ENCODE assay signal across 8 mouse cellular contexts in the genomic region with DNA sequence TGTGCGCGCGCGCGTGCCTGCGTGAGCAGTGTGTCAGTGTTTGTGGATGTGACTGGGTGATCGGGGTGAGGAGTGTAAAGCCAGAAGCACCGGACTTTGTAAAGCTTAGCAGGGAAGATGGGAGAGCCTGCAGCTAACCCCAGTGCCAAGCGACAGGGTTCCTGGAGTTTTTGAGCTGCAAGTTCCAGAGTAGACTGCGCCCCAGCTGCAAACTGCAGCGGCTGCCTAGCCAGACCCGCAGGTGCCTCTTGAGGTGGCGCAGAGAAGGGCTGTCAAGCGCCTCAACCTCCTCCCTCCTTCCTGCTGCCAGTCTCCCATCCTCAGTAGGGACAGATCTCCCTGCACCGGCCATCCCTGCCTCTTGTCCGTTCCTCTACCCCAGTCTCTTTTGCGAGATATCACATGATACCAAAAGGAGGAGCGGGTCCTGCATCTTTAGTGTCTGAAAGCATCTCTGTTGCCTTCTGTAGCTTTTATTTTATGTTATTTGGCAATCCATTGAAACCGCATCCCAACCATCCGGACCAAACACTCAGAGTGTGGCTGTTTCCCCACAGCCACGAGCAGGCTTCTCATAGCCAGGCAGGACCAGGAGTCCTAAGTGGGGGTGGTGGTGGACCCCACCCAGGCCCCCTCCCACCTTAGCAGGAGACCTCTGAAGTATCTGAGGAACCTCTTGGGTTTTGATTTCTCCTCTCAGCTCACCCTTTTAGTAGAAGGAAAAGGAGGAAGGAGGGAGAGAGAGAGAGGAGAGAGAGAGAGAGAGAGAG. TPM values are rescaled to one million over a fixed set of nuclear protein-coding genes. Genes with fewer than 3 reads are reported as not detected.
DNase-seq lines count a peak whose midpoint lies in the region; ATAC-seq and TF ChIP-seq lines count a peak whose summit lies in the region.
"Had no signal": no experiment of that assay in that cellular context is flagged by ENCODE, and none has a peak within 500 bp of the region (broad histone marks: within the 10 kb centered on the region; RNA-seq: fewer than 3 reads in every experiment).

No protein-coding gene starts in this region.

- peaks cover 9% of the 10 kb centered on the region; the same call in 1 of the 2 replicates for H3K4me1 ChIP-seq in lung, postnatal 0 days (ENCODE audit: insufficient read depth, low read depth, low read length)
- peaks cover 11% of the 10 kb centered on the region for H3K4me1 ChIP-seq in forebrain, embryonic 14.5 days (ENCODE audit: control insufficient read depth, insufficient read depth, low read length)
- peaks cover 29% of the 10 kb centered on the region for H3K4me1 ChIP-seq in limb, embryonic 12.5 days (replicated peaks)

- TF ChIP-seq CTCF in lung, postnatal 0 days (IDR thresholded peaks at IDR 0.05): no peak

- no peaks in the 10 kb centered on the region for H3K36me3 ChIP-seq in lung, postnatal 0 days (ENCODE audit: insufficient read depth, low read length)
- H3K36me3 ChIP-seq in forebrain, embryonic 14.5 days (ENCODE audit: control insufficient read depth, insufficient read depth, low read length): no peaks in the 10 kb centered on the region
- H3K36me3 ChIP-seq in limb, embryonic 12.5 days: no peaks in the 10 kb centered on the region
- H3K36me3 ChIP-seq: liver, embryonic 13.5 days had no signal

- DNase-seq in lung, postnatal 0 days (ENCODE audit: low spot score): no peak
- DNase-seq in lung, postnatal 10 days: no peak
- DNase-seq in cerebellum, adult 9-11 months: peak; percentile 80
- peak; percentile 16 for DNase-seq in forebrain, embryonic 14.5 days (ENCODE audit: low spot score)
- DNase-seq in spleen, adult 18-20 months: no peak
- DNase-seq: liver, embryonic 13.5 days had no signal

- no peak overlapping the region for H3K9ac ChIP-seq in lung, postnatal 0 days (replicated peaks; ENCODE audit: low read depth)
- peak overlapping the region; percentile 77; the same call in 1 of the 2 replicates for H3K9ac ChIP-seq in forebrain, embryonic 14.5 days (ENCODE audit: low read length)
- no peak overlapping the region; the same call in 1 of the 2 replicates for H3K9ac ChIP-seq in limb, embryonic 12.5 days (replicated peaks)
- H3K9ac ChIP-seq: liver, embryonic 13.5 days had no signal

- peaks cover 20% of the 10 kb centered on the region for H3K27me3 ChIP-seq in lung, postnatal 0 days (replicated peaks; ENCODE audit: insufficient read depth, low read length)
- H3K27me3 ChIP-seq in forebrain, embryonic 14.5 days (replicated peaks; ENCODE audit: control insufficient read depth, insufficient read depth, low read length): peaks cover 6% of the 10 kb centered on the region
- peaks cover 70% of the 10 kb centered on the region for H3K27me3 ChIP-seq in limb, embryonic 12.5 days

- H3K27ac ChIP-seq in lung, postnatal 0 days (ENCODE audit: low read length): no peak overlapping the region
- H3K27ac ChIP-seq in forebrain, embryonic 14.5 days (ENCODE audit: low read depth, low read length): no peak overlapping the region
- no peak overlapping the region for H3K27ac ChIP-seq in limb, embryonic 12.5 days
- H3K27ac ChIP-seq: liver, embryonic 13.5 days had no signal

- TF ChIP-seq EP300 in lung, postnatal 0 days (IDR thresholded peaks at IDR 0.05): no peak

- no peak for ATAC-seq in lung, postnatal 0 days
- no peak for ATAC-seq in forebrain, embryonic 14.5 days
- no peak for ATAC-seq in limb, embryonic 12.5 days (ENCODE audit: insufficient number of reproducible peaks, insufficient read depth, low FRiP score, low TSS enrichment, low read depth)
- ATAC-seq in inflammation-experienced regulatory T-cells, adult 6 months: no peak

- no peaks in the 10 kb centered on the region for H3K9me3 ChIP-seq in lung, postnatal 0 days (ENCODE audit: low read length)
- no peaks in the 10 kb centered on the region for H3K9me3 ChIP-seq in forebrain, embryonic 14.5 days (replicated peaks; ENCODE audit: control insufficient read depth, low read length)
- H3K9me3 ChIP-seq in limb, embryonic 12.5 days: no peaks in the 10 kb centered on the region
- H3K9me3 ChIP-seq: liver, embryonic 13.5 days had no signal

- H3K4me3 ChIP-seq in lung, postnatal 0 days (ENCODE audit: low read depth, low read length): peak overlapping the region; percentile 33; the same call in 1 of the 2 replicates
- H3K4me3 ChIP-seq in forebrain, embryonic 14.5 days (ENCODE audit: low read depth, low read length): peak overlapping the region; percentile 54
- H3K4me3 ChIP-seq in limb, embryonic 12.5 days (replicated peaks): peak overlapping the region; percentile 48
- H3K4me3 ChIP-seq: liver, embryonic 13.5 days had no signal

- 5% methylated on average over 21 of the region's 21 CpGs for WGBS in lung, postnatal 0 days
- WGBS in forebrain, embryonic 14.5 days: 3% methylated on average over 21 of the region's 21 CpGs
- WGBS in limb, embryonic 12.5 days: 6% methylated on average over 21 of the region's 21 CpGs

- H3K4me2 ChIP-seq in lung, postnatal 0 days (replicated peaks; ENCODE audit: low read depth, low read length): peak overlapping the region; percentile 73
- peak overlapping the region; percentile 95 for H3K4me2 ChIP-seq in forebrain, embryonic 14.5 days (ENCODE audit: low read length)
- peak overlapping the region; percentile 96 for H3K4me2 ChIP-seq in limb, embryonic 12.5 days

RNA-seq across cellular contexts. Expression of gene Pde10a, which starts 1.0 kb away (rescaled TPM):
- polyA plus RNA-seq in lung, postnatal 0 days (2015; fragmentation: Nextera tagmentation; extraction: Ambion mirVana): 0.86 and 0.89 TPM in 2 replicates
- 12.1 and 14.3 TPM in 2 replicates for polyA plus RNA-seq in forebrain, embryonic 14.5 days (2014; fragmentation: Nextera tagmentation; extraction: Ambion mirVana)
- 2.4 and 4.4 TPM in 2 replicates for polyA plus RNA-seq in limb, embryonic 12.5 days (2016; fragmentation: Nextera tagmentation; extraction: Ambion mirVana)
- polyA plus RNA-seq in inflammation-experienced regulatory T-cells, adult 6 months (2017; shearing (Covaris generic)): not detected

RNA-seq across cellular contexts. Expression of gene Gm17087, which starts 40.6 kb away (rescaled TPM):
- not detected in 2 replicates for polyA plus RNA-seq in lung, postnatal 0 days (2015; fragmentation: Nextera tagmentation; extraction: Ambion mirVana)
- not detected in 2 replicates for polyA plus RNA-seq in forebrain, embryonic 14.5 days (2014; fragmentation: Nextera tagmentation; extraction: Ambion mirVana)
- polyA plus RNA-seq in limb, embryonic 12.5 days (2016; fragmentation: Nextera tagmentation; extraction: Ambion mirVana): not detected in 2 replicates
- 1 to 10 TPM in 2 of 3 experiments, not detected in 1; 2.2 to 3.6 TPM for polyA plus RNA-seq in inflammation-experienced regulatory T-cells, adult 6 months (2017; shearing (Covaris generic))
- polyA plus RNA-seq: liver, embryonic 13.5 days had no signal

Comparison
In these comparisons a context has a peak if more than half of its experiments do, and no peak if none do; other contexts are left out.
1. DNase-seq: peak in cerebellum, adult 9-11 months (single experiment) and forebrain, embryonic 14.5 days (single experiment); none in lung, postnatal 0 days (single experiment), lung, postnatal 10 days (single experiment) and spleen, adult 18-20 months (0 of 2).
2. Peak in every context shown above with its lines, with median percentiles within 50 percentile points of each other: H3K4me2 ChIP-seq and H3K4me3 ChIP-seq.